Mouse (Mus musculus): ENCODE measurements around the gene Atad2b.

GRCm38 (mm10) chr12:4875623-4876022, 41.5 kb upstream of the Atad2b start:
- no peak for TF ChIP-seq CTCF (IDR thresholded peaks at IDR 0.05; ENCODE audit: low read depth)
- no peak for TF ChIP-seq EP300 (IDR thresholded peaks at IDR 0.05; ENCODE audit: low read depth)
